Comparison of ENCODE assay signal across 11 mouse cellular contexts in genomic region chr15:10634176-10634575, GRCm38 (mm10).
DNase-seq lines count a peak whose midpoint lies in the region; ATAC-seq and TF ChIP-seq lines count a peak whose summit lies in the region.
"Had no signal": no experiment of that assay in that cellular context is flagged by ENCODE, and none has a peak within 500 bp of the region (broad histone marks: within the 10 kb centered on the region; RNA-seq: fewer than 3 reads in every experiment).

No protein-coding gene starts in this region.

- no peak overlapping the region for H3K9ac ChIP-seq in intestine, embryonic 15.5 days
- H3K9ac ChIP-seq in intestine, postnatal 0 days (ENCODE audit: low read depth, low read length): no peak overlapping the region
- no peak overlapping the region for H3K9ac ChIP-seq in neural tube, embryonic 11.5 days (ENCODE audit: low read length)

- H3K4me1 ChIP-seq in intestine, embryonic 15.5 days (replicated peaks): peaks cover 16% of the 10 kb centered on the region
- no peaks in the 10 kb centered on the region for H3K4me1 ChIP-seq in intestine, postnatal 0 days (replicated peaks; ENCODE audit: control insufficient read depth, insufficient read depth, low read length)
- H3K4me1 ChIP-seq in neural tube, embryonic 11.5 days (ENCODE audit: control insufficient read depth, insufficient read depth, low read length): peaks cover 22% of the 10 kb centered on the region

- no peaks in the 10 kb centered on the region; the same call in 1 of the 2 replicates for H3K36me3 ChIP-seq in intestine, embryonic 15.5 days
- H3K36me3 ChIP-seq in intestine, postnatal 0 days (ENCODE audit: control insufficient read depth, insufficient read depth): no peaks in the 10 kb centered on the region
- peaks cover 3% of the 10 kb centered on the region; the same call in 1 of the 2 replicates for H3K36me3 ChIP-seq in neural tube, embryonic 11.5 days (ENCODE audit: control insufficient read depth, insufficient read depth, low read length)

- H3K27ac ChIP-seq in intestine, embryonic 15.5 days: peak overlapping the region; percentile 27; the same call in 1 of the 2 replicates
- no peak overlapping the region for H3K27ac ChIP-seq in intestine, postnatal 0 days (ENCODE audit: low read depth, low read length)
- peak overlapping the region; percentile 50; the same call in 1 of the 2 replicates for H3K27ac ChIP-seq in neural tube, embryonic 11.5 days (ENCODE audit: low read depth, low read length)

- no peak for TF ChIP-seq CTCF in intestine, postnatal 0 days (IDR thresholded peaks at IDR 0.05; ENCODE audit: low read depth)

- H3K4me2 ChIP-seq in intestine, embryonic 15.5 days (replicated peaks): no peak overlapping the region
- H3K4me2 ChIP-seq in intestine, postnatal 0 days (replicated peaks; ENCODE audit: low read depth): no peak overlapping the region
- no peak overlapping the region for H3K4me2 ChIP-seq in neural tube, embryonic 11.5 days (ENCODE audit: low read depth)

- DNase-seq in neural tube, embryonic 11.5 days (ENCODE audit: low spot score): no peak
- no peak for DNase-seq in neural tube, embryonic 10.5 days (ENCODE audit: extremely low spot score, low spot score)
- DNase-seq in forelimb bud, embryonic 11.5 days (ENCODE audit: low read depth, low spot score): peak; percentile 84
- peak; percentile 42 for DNase-seq in yolk sac, embryonic 10.5 days (ENCODE audit: low spot score)
- DNase-seq in testis, postnatal 10 days (ENCODE audit: low spot score): no peak
- DNase-seq: cerebellum, adult 8-10 months; kidney, adult 9 months had no signal

- no peak overlapping the region for H3K4me3 ChIP-seq in intestine, embryonic 15.5 days (replicated peaks)
- no peak overlapping the region for H3K4me3 ChIP-seq in intestine, postnatal 0 days (ENCODE audit: low read depth, low read length)
- no peak overlapping the region for H3K4me3 ChIP-seq in neural tube, embryonic 11.5 days (ENCODE audit: low read depth, low read length)

- H3K9me3 ChIP-seq in intestine, embryonic 15.5 days: no peaks in the 10 kb centered on the region
- no peaks in the 10 kb centered on the region for H3K9me3 ChIP-seq in intestine, postnatal 0 days (ENCODE audit: control insufficient read depth)
- H3K9me3 ChIP-seq in neural tube, embryonic 11.5 days (ENCODE audit: control insufficient read depth, low read length): no peaks in the 10 kb centered on the region

- ATAC-seq in intestine, embryonic 15.5 days: no peak
- ATAC-seq in intestine, postnatal 0 days: no peak
- ATAC-seq in neural tube, embryonic 11.5 days (ENCODE audit: insufficient read depth, low FRiP score, low TSS enrichment): 0 out of 2 replicates have a peak, but pooled peaks have one; percentile 9
- ATAC-seq in CD4-positive, CD25-positive, alpha-beta regulatory T cell, adult 4 months: no peak

- 51% methylated on average over 6 of the region's 6 CpGs for WGBS in intestine, embryonic 15.5 days
- 77% methylated on average over 6 of the region's 6 CpGs for WGBS in intestine, postnatal 0 days
- 42% methylated on average over 6 of the region's 6 CpGs for WGBS in neural tube, embryonic 11.5 days

- H3K27me3 ChIP-seq in intestine, embryonic 15.5 days (replicated peaks): no peaks in the 10 kb centered on the region
- H3K27me3 ChIP-seq in intestine, postnatal 0 days (replicated peaks; ENCODE audit: control insufficient read depth, insufficient read depth, low read length): no peaks in the 10 kb centered on the region
- no peaks in the 10 kb centered on the region for H3K27me3 ChIP-seq in neural tube, embryonic 11.5 days (ENCODE audit: control insufficient read depth, insufficient read depth, low read length)
- H3K27me3 ChIP-seq: CH12.LX had no signal

Comparison
In these comparisons a context has a peak if more than half of its experiments do, and no peak if none do; other contexts are left out.
1. DNase-seq: peak in forelimb bud, embryonic 11.5 days (single experiment) and yolk sac, embryonic 10.5 days (single experiment); none in neural tube, embryonic 11.5 days (single experiment), neural tube, embryonic 10.5 days (single experiment) and testis, postnatal 10 days (single experiment).